Mouse (Mus musculus): ENCODE data around the gene Gosr2.
"Not testable (repeated sequence)": the region's sequence is repeated elsewhere in the genome, so short reads cannot be mapped to it uniquely, and the experiment has no call there.

Gene Gosr2

GRCm38 (mm10) chr11:103688980-103689378 is 8.7 kb downstream of the Gosr2 start:
- no peak for DNase-seq (ENCODE audit: low read depth, low spot score)

- DNase-seq (ENCODE audit: low read depth, low spot score), result no peak
These were observed 9.3 kb downstream of the Gosr2 start for GRCm38 (mm10) chr11:103688271-103688979.

GRCm38 (mm10) chr11:103686706-103687105 is 11.0 kb downstream of the Gosr2 start:
- DNase-seq (ENCODE audit: low read depth, low spot score), result no peak

GRCm38 (mm10) chr11:103685261-103685736 is 12.4 kb downstream of the Gosr2 start:
- DNase-seq (ENCODE audit: low read depth, low spot score), result no peak

GRCm38 (mm10) chr11:103683667-103684334 is 13.9 kb downstream of the Gosr2 start:
- no peak for DNase-seq (ENCODE audit: low read depth, low spot score)

- DNase-seq (ENCODE audit: low read depth, low spot score), result not testable (repeated sequence)
These were observed 20.7 kb downstream of the Gosr2 start for GRCm38 (mm10) chr11:103677042-103677441.

- DNase-seq (ENCODE audit: low read depth, low spot score), result peak; percentile 42
These were observed 22.1 kb downstream of the Gosr2 start for GRCm38 (mm10) chr11:103675556-103675955.

- no peak for DNase-seq (ENCODE audit: low read depth, low spot score)
These were observed 30.7 kb downstream of the Gosr2 start for GRCm38 (mm10) chr11:103666907-103667426.

GRCm38 (mm10) chr11:103666181-103666906 is 31.4 kb downstream of the Gosr2 start:
- DNase-seq (ENCODE audit: low read depth, low spot score), result no peak

- no peak for DNase-seq (ENCODE audit: low read depth, low spot score)
These were observed 32.0 kb downstream of the Gosr2 start for GRCm38 (mm10) chr11:103665695-103666094.

GRCm38 (mm10) chr11:103663119-103663518 is 34.6 kb downstream of the Gosr2 start:
- no peak for DNase-seq (ENCODE audit: low read depth, low spot score)

- DNase-seq (ENCODE audit: low read depth, low spot score), result no peak
These were observed 35.2 kb downstream of the Gosr2 start for GRCm38 (mm10) chr11:103662546-103662945.

GRCm38 (mm10) chr11:103661863-103662262 is 35.8 kb downstream of the Gosr2 start:
- no peak for DNase-seq (ENCODE audit: low read depth, low spot score)

- no peak for DNase-seq (ENCODE audit: low read depth, low spot score)
These were observed 39.5 kb downstream of the Gosr2 start for GRCm38 (mm10) chr11:103658189-103658588.

GRCm38 (mm10) chr11:103656520-103656919 is 41.2 kb downstream of the Gosr2 start:
- no peak for DNase-seq (ENCODE audit: low read depth, low spot score)

GRCm38 (mm10) chr11:103653359-103653965 is 44.2 kb downstream of the Gosr2 start:
- no peak for DNase-seq (ENCODE audit: low read depth, low spot score)

GRCm38 (mm10) chr11:103651426-103651825 is 46.3 kb downstream of the Gosr2 start:
- no peak for DNase-seq (ENCODE audit: low read depth, low spot score)

- no peak for DNase-seq (ENCODE audit: low read depth, low spot score)
These were observed 47.7 kb downstream of the Gosr2 start for GRCm38 (mm10) chr11:103649983-103650493.

GRCm38 (mm10) chr11:103649301-103649982 is 48.3 kb downstream of the Gosr2 start, which contains the start of gene Rprml:
Gene Rprml (plus strand): TSS chr11:103649570.
- DNase-seq (ENCODE audit: low read depth, low spot score), result no peak

GRCm38 (mm10) chr11:103648656-103649055 is 49.0 kb downstream of the Gosr2 start:
- DNase-seq (ENCODE audit: low read depth, low spot score), result no peak
